Mouse (Mus musculus) liver, embryonic 14.5 days (tissue): ENCODE measurements around the gene Dmrtb1. TPM values are rescaled to one million over a fixed set of nuclear protein-coding genes. Genes with fewer than 3 reads are reported as not detected.

Source experiments
- ATAC-seq: fragments of 200-750 bp; cut with Nextera tagmentation; 2 replicates; pipeline ENCODE4 v1.8.0; 2017; ENCODE audit warnings: moderate number of reproducible peaks, mild to moderate bottlenecking, moderate library complexity; ENCODE audit not compliant: insufficient read depth
- DNase-seq, 3 experiments: peaks; one replicate each; pipeline ENCODE4 v3.0.0-alpha.2; 2012 to 2013; ENCODE audit warnings: low read depth in 3 of 3, low spot score in 3 of 3
- H3K27ac ChIP-seq: fragments of 300-500 bp; sonication (generic); 2 replicates; pipeline ENCODE4 v1.5.1; 2014; ENCODE audit warnings: moderate library complexity, mild to moderate bottlenecking, control low read depth, inconsistent platforms
- H3K27me3 ChIP-seq: fragments of 300-500 bp; sonication (generic); 2 replicates; pipeline ENCODE4 v1.6.1; 2014; ENCODE audit warnings: mild to moderate bottlenecking, low read length, moderate library complexity; ENCODE audit not compliant: control insufficient read depth, insufficient read depth
- H3K36me3 ChIP-seq: fragments of 300-500 bp; sonication (generic); replicated peaks from 2 replicates; pipeline ENCODE4 v1.6.1; 2014; ENCODE audit warnings: low read depth; ENCODE audit not compliant: control insufficient read depth, insufficient read depth
- H3K4me1 ChIP-seq, 2 experiments: fragments of 200-500 bp in 1 of 2; fragments of 300-500 bp in 1 of 2; sonication (generic) in 1 of 2; replicated peaks; 2 replicates each; pipeline ENCODE4 v1.6.1; 2012 to 2014; ENCODE audit warnings: antibody characterized with exemption in 1 of 2, inconsistent platforms in 1 of 2, low read length in 1 of 2; ENCODE audit not compliant: control insufficient read depth in 2 of 2, insufficient read depth in 2 of 2
- H3K4me2 ChIP-seq: fragments of 300-500 bp; sonication (generic); 2 replicates; pipeline ENCODE4 v1.6.1; 2014; ENCODE audit warnings: low read depth, mild to moderate bottlenecking, control low read depth, moderate library complexity
- H3K4me3 ChIP-seq, 2 experiments: fragments of 200-500 bp in 1 of 2; fragments of 300-500 bp in 1 of 2; sonication (generic) in 1 of 2; 2 replicates each; pipeline ENCODE4 v1.5.1; 2012 to 2014; ENCODE audit warnings: low read depth in 2 of 2, low read length in 2 of 2, mild to moderate bottlenecking in 2 of 2, control low read depth in 1 of 2, inconsistent platforms in 1 of 2, moderate library complexity in 1 of 2; ENCODE audit not compliant: insufficient read depth in 1 of 2
- H3K9ac ChIP-seq: fragments of 300-500 bp; sonication (generic); replicated peaks from 2 replicates; pipeline ENCODE4 v1.6.1; 2014; ENCODE audit warnings: mild to moderate bottlenecking, control low read depth, moderate library complexity
- H3K9me3 ChIP-seq: fragments of 300-500 bp; sonication (generic); 2 replicates; pipeline ENCODE4 v1.6.1; 2016; ENCODE audit warnings: low read length, mixed read lengths; ENCODE audit not compliant: control insufficient read depth
- CTCF ChIP-seq: IDR thresholded peaks from 2 replicates; pipeline ENCODE4 v1.5.1; 2016; ENCODE audit warnings: antibody characterized with exemption, low read depth, control low read depth
- EP300 ChIP-seq: IDR thresholded peaks from 2 replicates; pipeline ENCODE4 v1.6.1; 2016; ENCODE audit warnings: antibody characterized with exemption, low read depth
- WGBS: fragments of 180-500 bp; shearing (Covaris S2); extraction: QIAGEN DNeasy Blood & Tissue Kit; methylation state at CpG from one replicate; pipeline ENCODE4 v1.1.7; 2014; ENCODE audit not compliant: insufficient replicate concordance; 5-methylcytosine and 5-hydroxymethylcytosine counted together
- microRNA-seq: library from miRNA; unstranded; fragments of <30 nt; microRNA quantifications from one replicate; pipeline ENCODE4, GENCODE M21; 2016
- polyA plus RNA-seq, 2 experiments: library from polyadenylated mRNA; depleted of rRNA in 1 of 2; stranded (reverse) in 1 of 2; unstranded in 1 of 2; fragments of >200 nt; fragmentation: Nextera tagmentation in 1 of 2; extraction: Ambion mirVana in 1 of 2; gene quantifications; 2 replicates each; pipeline versions ENCODE4 v1.2.1 to v1.2.3; 2012 to 2014

Gene Dmrtb1
- polyA plus RNA-seq, 2 experiments = 0.03 TPM; not detected in 1

- H3K36me3 ChIP-seq = no peaks in the 10 kb centered on the region
- H3K9me3 ChIP-seq = no peaks in the 10 kb centered on the region
- ATAC-seq (no peak), DNase-seq (peak; percentile 25 to 36 (median 28))
- no peak for TF ChIP-seq EP300
- peak; percentile 83 for TF ChIP-seq CTCF
- 25% methylated on average over 3 of the region's 3 CpGs for WGBS
- no peak overlapping the region for H3K4me2 ChIP-seq
- H3K27me3 ChIP-seq = no peaks in the 10 kb centered on the region
- no peak overlapping the region for H3K4me3 ChIP-seq
- H3K27ac ChIP-seq = no peak overlapping the region
- H3K4me1 ChIP-seq = no peaks in the 10 kb centered on the region
- no peak overlapping the region for H3K9ac ChIP-seq
Measured at GRCm38 (mm10) chr4:107637670-107638069, 46.4 kb downstream of the Dmrtb1 start.

GRCm38 (mm10) chr4:107636099-107636498 is 47.9 kb downstream of the Dmrtb1 start:
- no peak overlapping the region for H3K9ac ChIP-seq
- H3K27me3 ChIP-seq = no peaks in the 10 kb centered on the region
- H3K27ac ChIP-seq = no peak overlapping the region
- no peaks in the 10 kb centered on the region for H3K4me1 ChIP-seq
- WGBS = 54% methylated on average over 6 of the region's 6 CpGs
- DNase-seq = no peak
- H3K4me2 ChIP-seq = no peak overlapping the region
- TF ChIP-seq EP300 (no peak), CTCF (no peak)
- no peak for ATAC-seq
- H3K36me3 ChIP-seq = no peaks in the 10 kb centered on the region
- H3K9me3 ChIP-seq = no peaks in the 10 kb centered on the region
- no peak overlapping the region for H3K4me3 ChIP-seq

GRCm38 (mm10) chr4:107634631-107635030 is 49.4 kb downstream of the Dmrtb1 start:
- Histone ChIP-seq H3K4me2 (no peak overlapping the region), H3K27ac (no peak overlapping the region), H3K27me3 (no peaks in the 10 kb centered on the region), H3K9me3 (no peaks in the 10 kb centered on the region), H3K36me3 (no peaks in the 10 kb centered on the region), H3K4me3 (no peak overlapping the region), H3K4me1 (no peaks in the 10 kb centered on the region), H3K9ac (no peak overlapping the region)
- no peak for DNase-seq
- WGBS = 57% methylated on average over 6 of the region's 6 CpGs
- no peak for ATAC-seq
- TF ChIP-seq EP300 (no peak), CTCF (peak; percentile 12; the same call in 1 of the 2 replicates)

- no peak for ATAC-seq
- Histone ChIP-seq H3K9ac (no peak overlapping the region), H3K4me2 (no peak overlapping the region), H3K36me3 (no peaks in the 10 kb centered on the region), H3K27ac (no peak overlapping the region), H3K27me3 (no peaks in the 10 kb centered on the region), H3K4me1 (no peaks in the 10 kb centered on the region), H3K9me3 (no peaks in the 10 kb centered on the region), H3K4me3 (no peak overlapping the region)
- no peak for DNase-seq
- TF ChIP-seq CTCF = no peak
- no peak for TF ChIP-seq EP300
- WGBS = 70% methylated on average over 17 of the region's 17 CpGs
Measured at GRCm38 (mm10) chr4:107628921-107629411, 55.1 kb downstream of the Dmrtb1 start.

- H3K4me2 ChIP-seq = no peak overlapping the region
- no peak for ATAC-seq
- TF ChIP-seq CTCF (no peak), EP300 (no peak)
- H3K36me3 ChIP-seq = no peaks in the 10 kb centered on the region
- no peaks in the 10 kb centered on the region for H3K27me3 ChIP-seq
- H3K27ac ChIP-seq = no peak overlapping the region
- H3K9ac ChIP-seq = no peak overlapping the region
- H3K4me3 ChIP-seq = no peak overlapping the region
- H3K4me1 ChIP-seq = no peaks in the 10 kb centered on the region
- no peaks in the 10 kb centered on the region for H3K9me3 ChIP-seq
- 28% methylated on average over 4 of the region's 4 CpGs for WGBS
- no peak for DNase-seq
Measured at GRCm38 (mm10) chr4:107628226-107628625, 55.8 kb downstream of the Dmrtb1 start.

Small RNA genes within 50 kb of the gene (microRNA-seq; reads per million reads assigned to microRNA genes)
- not detected for gene Gm25123

Other genes with a start within 250 kb of the Dmrtb1 start
- 0.17 and 0.35 TPM in 2 replicates for gene Glis1, start 249.6 kb downstream of the Dmrtb1 start, polyA plus RNA-seq (2012; rRNA removed)
- gene Glis1, start 249.6 kb downstream of the Dmrtb1 start, polyA plus RNA-seq (2014; fragmentation: Nextera tagmentation; extraction: Ambion mirVana) = 0.10 and 0.40 TPM in 2 replicates
- gene Lrp8, start 118.0 kb upstream of the Dmrtb1 start, polyA plus RNA-seq (2012; rRNA removed) = 4.3 and 4.9 TPM in 2 replicates
- gene Lrp8, start 118.0 kb upstream of the Dmrtb1 start, polyA plus RNA-seq (2014; fragmentation: Nextera tagmentation; extraction: Ambion mirVana) = 1.8 and 2.0 TPM in 2 replicates
- gene Magoh, start 195.5 kb upstream of the Dmrtb1 start, polyA plus RNA-seq (2012; rRNA removed) = 60.3 and 100 TPM in 2 replicates
- 111 and 116 TPM in 2 replicates for gene Magoh, start 195.5 kb upstream of the Dmrtb1 start, polyA plus RNA-seq (2014; fragmentation: Nextera tagmentation; extraction: Ambion mirVana)
- gene 0610037L13Rik, start 205.6 kb upstream of the Dmrtb1 start, polyA plus RNA-seq (2012; rRNA removed) = 16.1 and 30.5 TPM in 2 replicates
- 39.4 and 40.4 TPM in 2 replicates for gene 0610037L13Rik, start 205.6 kb upstream of the Dmrtb1 start, polyA plus RNA-seq (2014; fragmentation: Nextera tagmentation; extraction: Ambion mirVana)
- gene Cpt2, start 239.4 kb upstream of the Dmrtb1 start, polyA plus RNA-seq (2012; rRNA removed) = 21.5 and 25.8 TPM in 2 replicates
- 36.5 and 46.6 TPM in 2 replicates for gene Cpt2, start 239.4 kb upstream of the Dmrtb1 start, polyA plus RNA-seq (2014; fragmentation: Nextera tagmentation; extraction: Ambion mirVana)